Mouse (Mus musculus): ENCODE results near the gene Cyth3.

DNA sequence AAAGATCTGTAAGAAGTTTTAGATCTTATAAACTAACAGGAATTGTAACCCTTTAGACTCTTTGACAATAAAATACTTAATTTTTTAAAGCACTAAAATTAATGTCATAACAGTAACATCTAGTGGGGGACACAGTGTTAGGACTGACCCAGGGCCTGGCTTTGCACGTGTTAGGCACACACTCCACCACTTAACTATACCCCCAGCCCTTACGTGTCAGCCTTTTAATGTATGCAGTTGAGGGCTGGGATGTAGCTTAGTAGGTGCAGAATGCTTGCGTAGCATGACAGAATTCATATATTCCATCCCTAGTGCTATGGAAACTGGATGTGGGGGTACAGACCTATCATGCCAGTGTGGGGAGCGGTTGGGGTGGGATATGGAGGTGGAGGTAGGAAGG, 17.1 kb downstream of the Cyth3 start:
- TF ChIP-seq POLR2A (IDR thresholded peaks at IDR 0.05; ENCODE audit: borderline replicate concordance, low read depth, low read length): no peak
- no peak for TF ChIP-seq CTCF (IDR thresholded peaks at IDR 0.05; ENCODE audit: low read depth, low read length)
